In genomic region chr1:93159566-93160500, GRCm38 (mm10) we compare ENCODE assay signal across 14 mouse cellular contexts. TPM values are rescaled to one million over a fixed set of nuclear protein-coding genes. Genes with fewer than 3 reads are reported as not detected.
DNase-seq lines count a peak whose midpoint lies in the region; ATAC-seq and TF ChIP-seq lines count a peak whose summit lies in the region.
"Had no signal": no experiment of that assay in that cellular context is flagged by ENCODE, and none has a peak within 500 bp of the region (broad histone marks: within the 10 kb centered on the region; RNA-seq: fewer than 3 reads in every experiment).

No protein-coding gene starts in this region.

- no peak for ATAC-seq in hindbrain, embryonic 13.5 days (ENCODE audit: low FRiP score)
- ATAC-seq: forebrain, embryonic 15.5 days had no signal

- H3K4me3 ChIP-seq in hindbrain, embryonic 13.5 days = no peak overlapping the region
- H3K4me3 ChIP-seq in gastrocnemius, adult 2 months = no peak overlapping the region
- H3K4me3 ChIP-seq: forebrain, embryonic 15.5 days; liver, embryonic 15.5 days; myocyte had no signal

- no peak for TF ChIP-seq CTCF in gastrocnemius, adult 2 months (IDR thresholded peaks at IDR 0.05)

- no peaks in the 10 kb centered on the region for H3K27me3 ChIP-seq in hindbrain, embryonic 13.5 days
- H3K27me3 ChIP-seq: forebrain, embryonic 15.5 days; liver, embryonic 15.5 days had no signal

- no peak overlapping the region for H3K9ac ChIP-seq in hindbrain, embryonic 13.5 days
- H3K9ac ChIP-seq: forebrain, embryonic 15.5 days; hindbrain, embryonic 14.5 days; liver, embryonic 15.5 days had no signal

- H3K4me1 ChIP-seq in hindbrain, embryonic 13.5 days (replicated peaks) = no peaks in the 10 kb centered on the region
- H3K4me1 ChIP-seq: forebrain, embryonic 15.5 days; liver, embryonic 15.5 days had no signal

- no peaks in the 10 kb centered on the region for H3K36me3 ChIP-seq in hindbrain, embryonic 13.5 days
- H3K36me3 ChIP-seq: forebrain, embryonic 15.5 days; liver, embryonic 15.5 days had no signal

- DNase-seq in kidney, adult 11 months = peak; percentile 24
- no peak for DNase-seq in kidney, postnatal 4 days
- DNase-seq in cerebellum, adult 9-11 months = peak; percentile 30
- DNase-seq in kidney, postnatal 14 days = peak; percentile 11
- peak; percentile 90 for DNase-seq in lung, postnatal 36 days
- DNase-seq in embryo, embryonic 10 days (ENCODE audit: low spot score) = no peak
- no peak for DNase-seq in gastrocnemius, adult 2 months

- H3K4me2 ChIP-seq in hindbrain, embryonic 13.5 days = no peak overlapping the region
- H3K4me2 ChIP-seq: forebrain, embryonic 15.5 days; hindbrain, embryonic 14.5 days; liver, embryonic 15.5 days had no signal

- 86% methylated on average over 21 of the region's 21 CpGs for WGBS in hindbrain, embryonic 13.5 days

- no peak overlapping the region for H3K27ac ChIP-seq in hindbrain, embryonic 13.5 days
- H3K27ac ChIP-seq in gastrocnemius, adult 2 months = no peak overlapping the region
- H3K27ac ChIP-seq: forebrain, embryonic 15.5 days; hindbrain, embryonic 14.5 days; liver, embryonic 15.5 days had no signal

- no peaks in the 10 kb centered on the region for H3K9me3 ChIP-seq in hindbrain, embryonic 13.5 days
- H3K9me3 ChIP-seq: forebrain, embryonic 15.5 days; liver, embryonic 15.5 days had no signal

- intact Hi-C loops in gastrocnemius, adult 2 months (cut with DNase I) = no loop called here

RNA-seq across cellular contexts. Expression of gene 2310007B03Rik, which starts 0.9 kb away (rescaled TPM):
- polyA plus RNA-seq in hindbrain, embryonic 13.5 days (2015; fragmentation: Nextera tagmentation; extraction: Ambion mirVana) = 0.29 and 0.30 TPM in 2 replicates
- total RNA-seq in gastrocnemius, adult 2 months (2021) = not detected
- total RNA-seq: heart, adult 8-10 months; left cerebral cortex, adult 18-20 months had no signal

RNA-seq across cellular contexts. Expression of gene Crocc2, which starts 8.7 kb away (rescaled TPM):
- 0.19 and 0.38 TPM in 2 replicates for polyA plus RNA-seq in hindbrain, embryonic 13.5 days (2015; fragmentation: Nextera tagmentation; extraction: Ambion mirVana)
- not detected for total RNA-seq in gastrocnemius, adult 2 months (2021)
- polyA plus RNA-seq: liver, embryonic 15.5 days; myocyte had no signal

RNA-seq across cellular contexts. Expression of gene Agxt, which starts 24.8 kb away (rescaled TPM):
- not detected in 2 replicates for polyA plus RNA-seq in hindbrain, embryonic 13.5 days (2015; fragmentation: Nextera tagmentation; extraction: Ambion mirVana)
- total RNA-seq in gastrocnemius, adult 2 months (2021) = not detected
- total RNA-seq: heart, adult 8-10 months; left cerebral cortex, adult 18-20 months had no signal
- polyA plus RNA-seq: forebrain, embryonic 15.5 days; hindbrain, embryonic 14.5 days; myocyte had no signal

RNA-seq across cellular contexts. Expression of gene Kif1a, which starts 58.1 kb away (rescaled TPM):
- 340 and 349 TPM in 2 replicates for polyA plus RNA-seq in hindbrain, embryonic 13.5 days (2015; fragmentation: Nextera tagmentation; extraction: Ambion mirVana)
- 1 to 10 TPM; 1.3 to 1.4 TPM for total RNA-seq in gastrocnemius, adult 2 months (2021)

Comparison
In these comparisons a context has a peak if more than half of its experiments do, and no peak if none do; other contexts are left out.
1. DNase-seq: peak in kidney, adult 11 months (single experiment), cerebellum, adult 9-11 months (single experiment), kidney, postnatal 14 days (single experiment) and lung, postnatal 36 days (single experiment); none in kidney, postnatal 4 days (0 of 2), embryo, embryonic 10 days (single experiment) and gastrocnemius, adult 2 months (single experiment).